Comparison of ENCODE assay signal across 42 mouse cellular contexts in the genomic region with DNA sequence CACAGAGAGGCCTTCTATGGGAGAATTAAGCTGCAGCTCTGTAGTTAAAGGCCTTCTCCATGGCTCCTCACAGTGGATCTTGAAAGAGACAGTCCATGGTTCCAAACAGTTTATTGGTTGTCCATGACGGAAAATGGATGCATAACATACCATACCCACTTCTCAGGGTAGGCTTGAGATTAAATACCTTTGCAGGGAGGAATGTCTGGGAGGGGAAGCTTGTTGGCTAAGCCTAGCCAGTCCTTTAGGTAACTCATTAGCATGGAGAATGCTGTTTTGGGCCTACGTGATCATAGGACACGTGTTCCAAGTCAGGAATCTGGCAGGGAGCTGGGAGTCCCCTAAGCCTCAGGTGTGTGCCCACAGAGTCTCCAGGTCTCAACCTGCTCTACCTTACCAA. TPM values are rescaled to one million over a fixed set of nuclear protein-coding genes. Genes with fewer than 3 reads are reported as not detected.
"Had no signal": no experiment of that assay in that cellular context is flagged by ENCODE, and none has a peak within 500 bp of the region (broad histone marks: within the 10 kb centered on the region; RNA-seq: fewer than 3 reads in every experiment).

No protein-coding gene starts in this region.

- H3K4me3 ChIP-seq: heart, embryonic 10.5 days; heart, embryonic 12.5 days; heart, embryonic 13.5 days; heart, embryonic 15.5 days; hindbrain, embryonic 10.5 days; hindbrain, embryonic 12.5 days; hindbrain, embryonic 13.5 days; hindbrain, embryonic 15.5 days; intestine, embryonic 15.5 days; kidney, embryonic 15.5 days; layer of hippocampus, adult 2 months had no signal

- H3K27me3 ChIP-seq: hindbrain, embryonic 15.5 days had no signal

- ATAC-seq: hindbrain, embryonic 16.5 days; hindbrain, postnatal 0 days; inflammation-experienced regulatory T-cells, adult 6 months; intestine, embryonic 15.5 days; intestine, embryonic 16.5 days; intestine, postnatal 0 days had no signal

- H3K9ac ChIP-seq: heart, embryonic 12.5 days; heart, embryonic 13.5 days; heart, embryonic 15.5 days; hindbrain, embryonic 12.5 days; hindbrain, embryonic 13.5 days; hindbrain, embryonic 14.5 days; hindbrain, embryonic 15.5 days; intestine, embryonic 15.5 days; kidney, embryonic 15.5 days had no signal

- H3K36me3 ChIP-seq: heart, embryonic 10.5 days; heart, embryonic 12.5 days; heart, embryonic 13.5 days; heart, embryonic 15.5 days; hindbrain, embryonic 10.5 days; hindbrain, embryonic 12.5 days; hindbrain, embryonic 13.5 days; hindbrain, embryonic 15.5 days; intestine, embryonic 15.5 days; kidney, embryonic 15.5 days had no signal

- DNase-seq: heart, postnatal 10 days; heart, postnatal 14 days; heart, postnatal 36 days; heart, postnatal 4 days; kidney, adult 11 months; kidney, adult 18-20 months; kidney, adult 2 months; kidney, adult 8-10 months; kidney, adult 9 months; kidney, postnatal 10 days; kidney, postnatal 14 days; kidney, postnatal 25 days; kidney, postnatal 36 days; kidney, postnatal 4 days; layer of hippocampus, adult 9-11 months; layer of hippocampus, postnatal 36 days had no signal

- H3K27ac ChIP-seq: heart, embryonic 10.5 days; heart, embryonic 13.5 days; heart, embryonic 15.5 days; hindbrain, embryonic 10.5 days; hindbrain, embryonic 12.5 days; hindbrain, embryonic 13.5 days; hindbrain, embryonic 14.5 days; hindbrain, embryonic 15.5 days; hindbrain, postnatal 0 days; intestine, embryonic 15.5 days; kidney, embryonic 15.5 days; kidney, postnatal 0 days; layer of hippocampus, adult 2 months had no signal

- H3K4me2 ChIP-seq: heart, embryonic 11.5 days; heart, embryonic 12.5 days; heart, embryonic 13.5 days; heart, embryonic 15.5 days; hindbrain, embryonic 12.5 days; hindbrain, embryonic 13.5 days; hindbrain, embryonic 14.5 days; hindbrain, embryonic 15.5 days; intestine, embryonic 15.5 days; kidney, embryonic 15.5 days had no signal

- H3K4me1 ChIP-seq: hindbrain, embryonic 10.5 days; hindbrain, embryonic 12.5 days; hindbrain, embryonic 13.5 days; hindbrain, embryonic 15.5 days; intestine, embryonic 15.5 days; kidney, embryonic 15.5 days had no signal

- H3K9me3 ChIP-seq: heart, embryonic 10.5 days; heart, embryonic 12.5 days; heart, embryonic 13.5 days; heart, embryonic 15.5 days; hindbrain, embryonic 10.5 days; hindbrain, embryonic 12.5 days; hindbrain, embryonic 13.5 days; hindbrain, embryonic 15.5 days; intestine, embryonic 15.5 days; kidney, embryonic 15.5 days had no signal

RNA-seq across cellular contexts. Expression of gene Ttll11, which starts 12.5 kb away (rescaled TPM):
- total RNA-seq: hematopoietic stem cell, adult 5-6 weeks had no signal
- polyA plus RNA-seq: inflammation-experienced regulatory T-cells, adult 6 months had no signal

RNA-seq across cellular contexts. Expression of gene Morn5, which starts 57.0 kb away (rescaled TPM):
- total RNA-seq: heart, postnatal 10 days; heart, postnatal 14 days; heart, postnatal 25 days; heart, postnatal 36 days; heart, postnatal 4 days; hematopoietic stem cell, adult 5-6 weeks; hindbrain, postnatal 0 days had no signal
- polyA plus RNA-seq: heart, embryonic 10.5 days; heart, embryonic 12.5 days; heart, embryonic 13.5 days; heart, embryonic 14.5 days; heart, postnatal 0 days; inflammation-experienced regulatory T-cells, adult 6 months; intestine, embryonic 14.5 days; intestine, postnatal 0 days; kidney, embryonic 14.5 days; large intestine, adult 2 months had no signal
